Mouse (Mus musculus) midbrain, embryonic 14.5 days (tissue): ENCODE measurements around the gene Tas2r143. TPM values are rescaled to one million over a fixed set of nuclear protein-coding genes. Genes with fewer than 3 reads are reported as not detected.

Experiments used
- ATAC-seq: fragments of 200-750 bp; cut with Nextera tagmentation; 2 replicates; pipeline ENCODE4 v1.8.0; 2017; ENCODE audit warnings: moderate number of reproducible peaks, moderate library complexity; ENCODE audit not compliant: low FRiP score, low TSS enrichment
- DNase-seq: peaks from one replicate; pipeline ENCODE4 v3.0.0-alpha.2; 2015
- H3K27ac ChIP-seq: fragments of 300-500 bp; sonication (generic); replicated peaks from 2 replicates; pipeline ENCODE4 v1.5.1; 2014; ENCODE audit warnings: mild to moderate bottlenecking, low read depth, low read length, moderate library complexity
- H3K27me3 ChIP-seq: fragments of 300-500 bp; sonication (generic); 2 replicates; pipeline ENCODE4 v1.6.1; 2014; ENCODE audit warnings: low read length, control low read depth, mixed read lengths; ENCODE audit not compliant: control insufficient read depth, insufficient read depth
- H3K36me3 ChIP-seq: fragments of 300-500 bp; sonication (generic); 2 replicates; pipeline ENCODE4 v1.6.1; 2014; ENCODE audit warnings: low read length, control low read depth; ENCODE audit not compliant: control insufficient read depth, insufficient read depth
- H3K4me1 ChIP-seq: fragments of 300-500 bp; sonication (generic); 2 replicates; pipeline ENCODE4 v1.6.1; 2014; ENCODE audit warnings: mild to moderate bottlenecking, antibody characterized with exemption, low read length, control low read depth; ENCODE audit not compliant: control insufficient read depth, insufficient read depth
- H3K4me2 ChIP-seq: fragments of 300-500 bp; sonication (generic); 2 replicates; pipeline ENCODE4 v1.6.1; 2014; ENCODE audit warnings: mild to moderate bottlenecking, low read length, moderate library complexity
- H3K4me3 ChIP-seq: fragments of 300-500 bp; sonication (generic); replicated peaks from 2 replicates; pipeline ENCODE4 v1.5.1; 2014; ENCODE audit warnings: low read depth, low read length
- H3K9ac ChIP-seq: fragments of 300-500 bp; sonication (generic); replicated peaks from 2 replicates; pipeline ENCODE4 v1.6.1; 2014; ENCODE audit warnings: mild to moderate bottlenecking, low read length, moderate library complexity
- H3K9me3 ChIP-seq: fragments of 300-500 bp; sonication (generic); 2 replicates; pipeline ENCODE4 v1.6.1; 2016; ENCODE audit warnings: low read length, control low read depth, mixed read lengths; ENCODE audit not compliant: control insufficient read depth
- WGBS: fragments of 180-500 bp; shearing (Covaris S2); extraction: QIAGEN DNeasy Blood & Tissue Kit; methylation state at CpG from one replicate; pipeline ENCODE4 v1.1.7; 2014; 5-methylcytosine and 5-hydroxymethylcytosine counted together
- polyA plus RNA-seq: library from polyadenylated mRNA; unstranded; fragments of >200 nt; fragmentation: Nextera tagmentation; extraction: Ambion mirVana; gene quantifications from 2 replicates; pipeline ENCODE4 v1.2.1, GENCODE M21; 2014

Tas2r143 gene
- polyA plus RNA-seq, 1 experiment from 2014 or later = not detected

DNA sequence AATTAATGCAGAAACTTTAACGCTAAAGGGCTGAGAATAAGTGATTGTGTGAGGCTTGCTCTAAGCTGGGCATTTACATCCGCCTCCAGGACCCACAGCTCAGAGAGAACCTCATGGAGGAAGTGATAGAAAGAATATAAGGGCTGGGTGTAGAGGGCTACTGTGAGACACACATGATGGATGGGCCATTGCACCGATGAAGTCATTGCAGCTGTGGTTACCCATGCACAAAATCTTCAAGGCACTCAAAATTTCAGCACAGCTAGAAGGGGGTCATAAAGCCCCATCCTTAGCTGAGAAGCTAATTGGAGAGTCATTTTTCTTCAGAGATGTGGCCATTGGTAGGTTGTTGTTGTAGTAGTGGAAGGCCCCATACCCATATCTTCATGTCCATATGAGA lies 1.8 kb upstream of the Tas2r143 start:
- H3K4me1 ChIP-seq = no peaks in the 10 kb centered on the region
- no peak for ATAC-seq
- DNase-seq = no peak
- no peak overlapping the region for H3K4me3 ChIP-seq
- no peak overlapping the region for H3K4me2 ChIP-seq
- no peaks in the 10 kb centered on the region for H3K36me3 ChIP-seq
- H3K27ac ChIP-seq = no peak overlapping the region
- H3K9me3 ChIP-seq = no peaks in the 10 kb centered on the region
- H3K9ac ChIP-seq = no peak overlapping the region
- no peaks in the 10 kb centered on the region for H3K27me3 ChIP-seq
- 81% methylated on average over 3 of the region's 3 CpGs for whole genome bisulfite sequencing

DNA sequence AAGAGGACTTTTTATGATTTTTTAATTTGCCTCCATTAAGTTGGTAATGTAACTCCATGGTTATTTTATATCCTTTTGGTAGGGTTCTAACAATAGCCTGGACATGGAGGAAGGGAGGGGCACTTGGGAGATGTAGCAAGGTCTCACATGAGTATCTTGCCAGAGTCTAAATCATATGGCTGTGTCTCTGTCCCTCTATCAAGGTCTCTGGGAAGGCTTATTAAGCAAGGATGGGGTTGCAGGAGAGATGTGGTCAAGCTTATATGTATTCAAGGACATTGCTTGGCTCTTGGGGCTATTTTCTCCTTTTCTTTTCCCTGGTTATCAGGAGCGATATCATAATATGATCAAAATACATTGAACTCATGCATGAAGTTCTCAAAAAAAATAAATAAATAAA lies 1.0 kb upstream of the Tas2r143 start:
- Histone ChIP-seq H3K4me2 (no peak overlapping the region), H3K27me3 (no peaks in the 10 kb centered on the region), H3K4me1 (no peaks in the 10 kb centered on the region), H3K9me3 (no peaks in the 10 kb centered on the region), H3K27ac (no peak overlapping the region), H3K36me3 (no peaks in the 10 kb centered on the region), H3K9ac (no peak overlapping the region), H3K4me3 (no peak overlapping the region)
- ATAC-seq = no peak
- 96% methylated on average over 1 of the region's 1 CpGs for WGBS
- DNase-seq = no peak

DNA sequence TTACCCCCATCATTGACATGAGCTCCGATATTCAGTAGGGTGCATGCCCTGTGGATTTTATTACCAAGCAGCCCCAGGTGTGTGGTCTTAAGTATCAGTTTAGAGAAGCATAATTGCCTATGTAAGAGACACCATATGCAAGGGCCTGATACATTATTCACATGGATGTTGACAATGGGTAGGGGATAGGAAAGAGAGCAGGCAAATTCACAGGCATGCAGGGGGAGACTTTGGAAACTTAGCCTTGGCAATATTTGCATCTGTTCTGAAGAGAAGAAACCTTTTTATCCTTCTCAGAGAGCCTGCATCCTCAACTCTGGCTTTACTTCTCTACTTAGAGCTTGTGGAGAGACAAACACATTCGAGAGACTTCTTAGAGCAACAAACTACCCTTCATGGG lies 5.1 kb downstream of the Tas2r143 start, which contains the start of gene Tas2r135:
Tas2r135 (plus strand) TSS at position 301 of the 400 bp plus-strand sequence.
- no peaks in the 10 kb centered on the region for H3K27me3 ChIP-seq

DNA sequence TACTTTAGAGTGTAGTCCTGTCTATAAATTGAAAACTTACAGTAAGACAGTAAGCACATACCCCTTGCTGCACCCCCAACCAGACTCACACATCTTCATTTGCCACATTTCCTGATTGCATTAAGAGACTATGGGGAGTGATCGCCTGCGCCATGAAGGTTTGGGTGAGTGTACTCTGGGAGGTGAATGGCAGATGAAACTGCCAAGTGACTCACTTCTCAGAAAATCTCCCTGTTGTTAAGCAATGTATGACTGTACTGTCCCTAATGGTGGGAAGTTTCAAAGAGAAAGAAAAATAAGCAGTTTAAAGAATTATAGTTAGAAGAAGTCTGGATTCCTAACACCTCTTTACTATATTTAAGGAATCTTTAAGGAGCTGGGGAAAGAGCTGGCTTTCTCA lies 19.4 kb downstream of the Tas2r143 start:
- no peak overlapping the region for H3K4me3 ChIP-seq
- H3K36me3 ChIP-seq = no peaks in the 10 kb centered on the region
- H3K27ac ChIP-seq = no peak overlapping the region
- H3K9me3 ChIP-seq = no peaks in the 10 kb centered on the region
- H3K4me2 ChIP-seq = no peak overlapping the region
- ATAC-seq = no peak
- no peak overlapping the region for H3K9ac ChIP-seq
- H3K4me1 ChIP-seq = no peaks in the 10 kb centered on the region
- no peaks in the 10 kb centered on the region for H3K27me3 ChIP-seq
- WGBS = 92% methylated on average over 2 of the region's 2 CpGs
- no peak for DNase-seq

More for the DNA sequence above, 5.1 kb downstream of the Tas2r143 start, which contains the start of gene Tas2r135:
- Histone ChIP-seq H3K9me3 (no peaks in the 10 kb centered on the region), H3K9ac (no peak within 1 kb of the TSS), H3K27ac (no peak within 1 kb of the TSS), H3K4me1 (no peaks in the 10 kb centered on the region), H3K4me2 (no peak within 1 kb of the TSS), H3K36me3 (no peaks in the 10 kb centered on the region), H3K4me3 (no peak within 1 kb of the TSS)
- ATAC-seq (no peak), DNase-seq (no peak)
- WGBS = 86% methylated on average over 2 of the region's 2 CpGs

DNA sequence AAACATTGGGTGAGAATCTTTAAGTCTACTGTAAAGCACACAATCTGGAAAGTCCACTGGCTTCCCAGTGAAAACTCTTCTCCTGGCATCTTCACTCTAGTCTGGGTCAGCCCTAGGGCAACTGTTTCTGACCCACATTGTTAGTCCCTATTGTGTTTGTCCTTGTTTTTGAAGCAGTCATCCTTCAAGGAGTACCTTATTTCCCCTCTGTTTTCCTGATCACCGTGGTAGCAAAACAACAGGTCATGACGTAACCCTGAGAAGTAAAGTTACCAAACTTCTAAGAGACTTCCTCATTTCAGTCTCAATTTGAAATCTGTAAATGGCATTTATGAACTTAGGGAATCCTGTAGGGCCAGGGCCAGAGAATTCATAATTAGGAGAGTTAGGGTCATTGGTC lies 21.4 kb downstream of the Tas2r143 start:
- Histone ChIP-seq H3K4me2 (no peak overlapping the region), H3K4me3 (no peak overlapping the region), H3K4me1 (no peaks in the 10 kb centered on the region), H3K9me3 (no peaks in the 10 kb centered on the region), H3K27me3 (no peaks in the 10 kb centered on the region), H3K27ac (no peak overlapping the region), H3K36me3 (no peaks in the 10 kb centered on the region), H3K9ac (no peak overlapping the region)
- DNase-seq (no peak), ATAC-seq (no peak)
- WGBS = 72% methylated on average over 2 of the region's 2 CpGs

DNA sequence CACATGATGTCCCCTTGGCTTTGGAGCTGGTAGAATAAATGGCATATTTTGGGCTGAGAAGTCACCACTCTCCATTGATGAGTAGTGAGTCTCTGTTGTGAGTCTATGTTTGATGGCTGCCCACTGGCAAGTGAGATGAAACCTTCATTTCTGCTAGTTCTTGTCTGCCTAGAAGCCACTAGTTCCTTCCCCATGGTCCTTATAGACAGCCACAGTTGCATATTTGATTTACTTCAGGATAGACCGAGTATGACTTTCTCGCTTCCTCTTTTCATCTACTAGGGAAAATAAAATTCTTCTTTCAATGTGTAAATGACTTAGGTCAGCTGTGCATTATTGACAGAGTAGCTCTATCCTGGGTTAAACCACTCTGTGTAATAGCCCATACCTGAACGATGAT lies 24.4 kb downstream of the Tas2r143 start:
- Histone ChIP-seq H3K36me3 (no peaks in the 10 kb centered on the region), H3K27me3 (no peaks in the 10 kb centered on the region), H3K4me2 (no peak overlapping the region), H3K9ac (no peak overlapping the region), H3K9me3 (no peaks in the 10 kb centered on the region), H3K27ac (no peak overlapping the region), H3K4me3 (no peak overlapping the region), H3K4me1 (no peaks in the 10 kb centered on the region)
- no peak for DNase-seq
- no peak for ATAC-seq
- 94% methylated on average over 3 of the region's 3 CpGs for WGBS

DNA sequence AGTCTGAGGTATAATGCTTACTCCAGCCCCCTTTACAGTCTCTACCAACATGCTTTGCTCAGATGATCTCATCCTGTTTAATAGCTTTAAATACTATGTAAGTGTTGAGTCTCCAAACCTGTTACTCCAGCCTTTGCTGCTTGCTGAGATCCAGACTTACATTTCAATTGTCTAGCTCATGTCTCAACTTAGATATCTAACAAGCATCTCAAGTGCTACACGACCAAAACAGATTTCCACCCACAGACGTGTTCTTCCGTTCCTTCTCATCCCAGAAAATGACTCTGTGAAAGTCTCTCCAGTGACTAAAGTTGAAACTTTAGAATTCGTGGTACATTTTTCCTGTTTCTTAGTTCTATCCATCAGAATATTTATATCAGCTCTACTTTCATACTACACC lies 26.3 kb downstream of the Tas2r143 start:
- no peak overlapping the region for H3K4me3 ChIP-seq
- no peaks in the 10 kb centered on the region for H3K4me1 ChIP-seq

DNA sequence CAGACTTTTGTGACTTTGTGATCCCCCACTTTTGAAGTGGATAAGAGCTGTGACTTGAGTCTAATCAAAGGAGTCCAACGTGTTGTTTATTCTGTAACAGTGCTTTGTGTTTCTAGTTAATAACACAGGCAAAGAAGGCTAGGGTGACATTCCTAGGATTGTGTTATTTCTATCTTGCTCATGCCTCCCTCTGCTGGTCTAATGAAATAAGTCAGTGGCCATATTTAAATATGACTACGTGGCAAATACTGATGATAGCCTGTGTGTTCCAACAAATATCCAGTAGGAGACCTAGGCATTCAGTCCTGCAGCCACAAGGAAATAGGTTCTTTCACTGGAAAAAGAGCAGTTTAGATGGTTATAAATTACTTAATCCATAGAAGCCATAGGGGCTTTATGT lies 33.5 kb downstream of the Tas2r143 start:
- H3K4me2 ChIP-seq = no peak overlapping the region
- H3K9me3 ChIP-seq = no peaks in the 10 kb centered on the region
- H3K4me1 ChIP-seq = no peaks in the 10 kb centered on the region
- H3K36me3 ChIP-seq = no peaks in the 10 kb centered on the region
- no peak overlapping the region for H3K4me3 ChIP-seq
- 69% methylated on average over 2 of the region's 2 CpGs for WGBS
- H3K27ac ChIP-seq = no peak overlapping the region
- H3K27me3 ChIP-seq = no peaks in the 10 kb centered on the region
- no peak for DNase-seq
- no peak for ATAC-seq
- H3K9ac ChIP-seq = no peak overlapping the region

More for the DNA sequence above, 26.3 kb downstream of the Tas2r143 start:
- Histone ChIP-seq H3K36me3 (no peaks in the 10 kb centered on the region), H3K27ac (no peak overlapping the region), H3K27me3 (no peaks in the 10 kb centered on the region), H3K9me3 (no peaks in the 10 kb centered on the region), H3K9ac (no peak overlapping the region), H3K4me2 (no peak overlapping the region)
- no peak for DNase-seq
- WGBS = 87% methylated on average over 4 of the region's 4 CpGs
- no peak for ATAC-seq

DNA sequence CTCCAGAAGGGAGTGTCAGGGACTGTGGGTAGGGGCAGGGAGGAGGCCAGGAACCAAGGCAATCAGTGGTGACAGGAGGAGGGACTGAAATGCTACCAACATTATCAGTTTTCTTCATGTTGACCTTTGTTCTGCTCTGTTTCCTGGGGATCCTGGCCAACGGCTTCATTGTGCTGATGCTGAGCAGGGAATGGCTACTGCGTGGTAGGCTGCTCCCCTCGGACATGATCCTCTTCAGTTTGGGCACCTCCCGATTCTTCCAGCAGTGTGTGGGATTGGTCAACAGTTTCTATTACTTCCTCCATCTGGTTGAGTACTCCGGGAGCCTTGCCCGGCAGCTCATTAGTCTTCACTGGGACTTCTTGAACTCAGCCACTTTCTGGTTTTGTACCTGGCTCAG lies 34.4 kb downstream of the Tas2r143 start, which contains the start of gene Tas2r126:
Tas2r126 (plus strand) TSS at position 90 of the 400 bp plus-strand sequence.
- H3K36me3 ChIP-seq = no peaks in the 10 kb centered on the region
- no peak within 1 kb of the TSS for H3K4me2 ChIP-seq
- no peak within 1 kb of the TSS for H3K27ac ChIP-seq
- no peaks in the 10 kb centered on the region for H3K9me3 ChIP-seq
- 80% methylated on average over 6 of the region's 6 CpGs for WGBS
- no peaks in the 10 kb centered on the region for H3K4me1 ChIP-seq
- H3K4me3 ChIP-seq = no peak within 1 kb of the TSS
- H3K9ac ChIP-seq = no peak within 1 kb of the TSS
- ATAC-seq (no peak), DNase-seq (no peak)
- H3K27me3 ChIP-seq = no peaks in the 10 kb centered on the region
